8 mouse cellular contexts compared by ENCODE assay signal in genomic region chr7:134670312-134671002, GRCm38 (mm10). TPM values are rescaled to one million over a fixed set of nuclear protein-coding genes. Genes with fewer than 3 reads are reported as not detected.
DNase-seq lines count a peak whose midpoint lies in the region; ATAC-seq and TF ChIP-seq lines count a peak whose summit lies in the region.

TSS of gene Dock1 (plus strand) at chr7:134670654.

- H3K79me2 ChIP-seq in C2C12 (ENCODE audit: control insufficient read depth, insufficient read depth): peaks cover 49% of the 10 kb centered on the region

- no peaks in the 10 kb centered on the region for H3K9me3 ChIP-seq in forebrain, embryonic 16.5 days (ENCODE audit: control insufficient read depth, low read length)
- H3K9me3 ChIP-seq in lung, embryonic 14.5 days (ENCODE audit: low read depth, low read length): no peaks in the 10 kb centered on the region

- 2% methylated on average over 77 of the region's 77 CpGs for WGBS in bone marrow, adult 2 months
- WGBS in forebrain, embryonic 16.5 days: 3% methylated on average over 70 of the region's 77 CpGs
- 2% methylated on average over 68 of the region's 77 CpGs for WGBS in lung, embryonic 14.5 days

- H3K27ac ChIP-seq in bone marrow, adult 2 months (ENCODE audit: control insufficient read depth, insufficient read depth, low read depth, low read length, poor library complexity): peak within 1 kb of the TSS; percentile 40
- H3K27ac ChIP-seq in forebrain, embryonic 16.5 days (ENCODE audit: low read length): no peak within 1 kb of the TSS; the same call in 1 of the 2 replicates
- peak within 1 kb of the TSS; percentile 85 for H3K27ac ChIP-seq in layer of hippocampus, adult 2 months
- H3K27ac ChIP-seq in lung, embryonic 14.5 days (ENCODE audit: low read depth): peak within 1 kb of the TSS; percentile 97

- peak within 1 kb of the TSS; percentile 53 for H3K4me3 ChIP-seq in C2C12 (ENCODE audit: insufficient read depth, poor library complexity, severe bottlenecking)
- H3K4me3 ChIP-seq in bone marrow, adult 2 months (replicated peaks; ENCODE audit: control insufficient read depth, low read depth, low read length): peak within 1 kb of the TSS; percentile 57
- H3K4me3 ChIP-seq in forebrain, embryonic 16.5 days (replicated peaks; ENCODE audit: low read length): peak within 1 kb of the TSS; percentile 72
- H3K4me3 ChIP-seq in layer of hippocampus, adult 2 months: peak within 1 kb of the TSS; percentile 66
- H3K4me3 ChIP-seq in lung, embryonic 14.5 days (ENCODE audit: low read depth, low read length): peak within 1 kb of the TSS; percentile 84

- H3K4me1 ChIP-seq in bone marrow, adult 2 months (ENCODE audit: control insufficient read depth, insufficient read depth, low read length): peaks cover 5% of the 10 kb centered on the region; the same call in 1 of the 2 replicates
- peaks cover 10% of the 10 kb centered on the region for H3K4me1 ChIP-seq in forebrain, embryonic 16.5 days (replicated peaks; ENCODE audit: control insufficient read depth, insufficient read depth, low read length)
- peaks cover 16% of the 10 kb centered on the region; the same call in 1 of the 2 replicates for H3K4me1 ChIP-seq in lung, embryonic 14.5 days (ENCODE audit: insufficient read depth)

- ATAC-seq in forebrain, embryonic 16.5 days: peak; percentile 86
- ATAC-seq in lung, embryonic 14.5 days (ENCODE audit: insufficient read depth): peak; percentile 90

- DNase-seq in heart, postnatal 25 days (ENCODE audit: low spot score): peak; percentile 73
- DNase-seq in layer of hippocampus, adult 2 months (ENCODE audit: low spot score in 2 of 2): peak in 1 of 2 experiments; percentile 55
- DNase-seq in lung, embryonic 14.5 days: peak; percentile 90
- peak; percentile 67 for DNase-seq in ovary, postnatal 14 days (ENCODE audit: low spot score)
- DNase-seq in urinary bladder, postnatal 4 days (ENCODE audit: low spot score in 2 of 2): peak; percentile 73 to 82

- intact Hi-C loops in heart, postnatal 25 days (cut with DNase I): loop anchor here (5.0 kb wide), 2 partner anchors 72 to 102 kb away; no protein-coding TSS in a partner anchor

- H3ac ChIP-seq in C2C12 (ENCODE audit: control insufficient read depth, insufficient read length, low read depth): peak within 1 kb of the TSS; percentile 83

- no peaks in the 10 kb centered on the region for H3K36me3 ChIP-seq in C2C12 (ENCODE audit: control insufficient read depth, insufficient read depth)
- H3K36me3 ChIP-seq in forebrain, embryonic 16.5 days (ENCODE audit: control insufficient read depth, insufficient read depth): no peaks in the 10 kb centered on the region
- H3K36me3 ChIP-seq in lung, embryonic 14.5 days (ENCODE audit: insufficient read depth): no peaks in the 10 kb centered on the region

- no peaks in the 10 kb centered on the region for H3K27me3 ChIP-seq in C2C12 (ENCODE audit: control insufficient read depth, insufficient read depth, insufficient read length)
- no peaks in the 10 kb centered on the region for H3K27me3 ChIP-seq in forebrain, embryonic 16.5 days (replicated peaks; ENCODE audit: control insufficient read depth, insufficient read depth, low read length)
- H3K27me3 ChIP-seq in lung, embryonic 14.5 days (ENCODE audit: insufficient read depth, low read length): no peaks in the 10 kb centered on the region

- H3K79me3 ChIP-seq in C2C12 (ENCODE audit: low read depth): peaks cover 18% of the 10 kb centered on the region

- no peak for TF ChIP-seq POLR2A in bone marrow, adult 2 months (IDR thresholded peaks at IDR 0.05; ENCODE audit: borderline replicate concordance, control insufficient read depth, low read depth, low read length)

- H3K4me2 ChIP-seq in forebrain, embryonic 16.5 days (ENCODE audit: low read length): peak within 1 kb of the TSS; percentile 99
- peak within 1 kb of the TSS; percentile 89 for H3K4me2 ChIP-seq in lung, embryonic 14.5 days

- TF ChIP-seq CTCF in C2C12 (IDR thresholded peaks at IDR 0.05; ENCODE audit: control insufficient read depth, insufficient read depth, insufficient read length): no peak
- TF ChIP-seq CTCF in bone marrow, adult 2 months (IDR thresholded peaks at IDR 0.05; ENCODE audit: control insufficient read depth, insufficient read depth, low read length): no peak
- 0 out of 2 replicates have a peak, but pooled peaks have one; percentile 4 for TF ChIP-seq CTCF in layer of hippocampus, adult 2 months (conservative IDR thresholded peaks at IDR 0.05)
- no peak for TF ChIP-seq CTCF in lung, embryonic 14.5 days (IDR thresholded peaks at IDR 0.05; ENCODE audit: low read depth)

- peak within 1 kb of the TSS; percentile 67 for H3K9ac ChIP-seq in forebrain, embryonic 16.5 days (replicated peaks; ENCODE audit: low read depth, low read length)
- peak within 1 kb of the TSS; percentile 96 for H3K9ac ChIP-seq in lung, embryonic 14.5 days

TF ChIP-seq in C2C12, 6 proteins besides CTCF, POLR2A, EP300 and RAD21:
- peak; percentile 72 for TF ChIP-seq MAX (IDR thresholded peaks at IDR 0.05)
- no peak for TF ChIP-seq CEBPB (IDR thresholded peaks at IDR 0.05; ENCODE audit: low read depth)

RNA-seq across cellular contexts. Expression of gene Dock1, which starts in this region (rescaled TPM):
- 12.1 TPM for polyA plus RNA-seq in C2C12 (2012; fragmentation: generic; extraction: Trizol)
- 4.1 and 9.2 TPM in 2 replicates for polyA plus RNA-seq in bone marrow, adult 2 months (2011; ENCODE audit: insufficient read depth, insufficient read length, low replicate concordance, missing spikeins)
- 7.7 and 10.5 TPM in 2 replicates for polyA plus RNA-seq in forebrain, embryonic 16.5 days (2015; fragmentation: Nextera tagmentation; extraction: Ambion mirVana)
- total RNA-seq in heart, postnatal 25 days (2021): 10 to 100 TPM; 23.7 to 27.7 TPM
- 10 to 100 TPM; 23.8 to 26.5 TPM for total RNA-seq in layer of hippocampus, adult 2 months (2021)
- polyA plus RNA-seq in lung, embryonic 14.5 days (2014; fragmentation: Nextera tagmentation; extraction: Ambion mirVana): 57.1 and 57.3 TPM in 2 replicates
